Mouse (Mus musculus): ENCODE measurements around the gene Acoxl.

Gene Acoxl

GRCm38 (mm10) chr2:128038259-128038890 is 199.7 kb downstream of the Acoxl start:
- no peak for DNase-seq

DNA sequence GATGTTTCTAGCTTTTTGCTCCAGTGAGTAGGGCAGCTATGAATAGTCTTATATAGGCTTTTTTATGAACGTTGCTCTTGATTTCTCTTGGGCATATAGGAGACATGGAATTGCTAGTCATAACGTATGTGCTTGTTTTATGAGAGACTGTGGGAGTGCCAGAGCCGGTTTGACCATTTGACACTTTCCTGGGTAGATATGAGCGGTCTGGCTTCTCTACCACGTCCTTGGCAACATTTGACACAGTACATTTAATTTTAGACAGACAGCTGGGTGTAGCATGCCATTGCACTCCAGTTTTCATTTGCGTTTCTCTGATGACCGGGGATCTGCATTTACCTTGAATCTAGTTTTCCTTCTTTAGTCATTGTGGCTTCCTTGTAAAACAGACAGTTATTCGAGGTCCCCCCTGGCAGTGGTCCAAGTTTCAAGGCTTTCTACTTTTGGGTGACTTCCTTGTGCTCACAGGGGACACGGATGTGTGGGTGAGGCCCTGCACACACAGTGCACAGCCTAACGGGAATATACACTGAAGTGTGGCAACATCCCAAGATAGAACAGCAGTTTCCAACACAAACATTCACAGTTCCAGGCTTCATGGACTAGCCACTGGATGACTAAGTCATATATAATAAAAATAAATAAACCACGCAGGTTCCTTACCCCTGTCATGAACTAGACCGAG is 202.5 kb downstream of the Acoxl start:
- DNase-seq, result no peak

GRCm38 (mm10) chr2:128046454-128046853 is 207.8 kb downstream of the Acoxl start:
- no peak for DNase-seq

DNA sequence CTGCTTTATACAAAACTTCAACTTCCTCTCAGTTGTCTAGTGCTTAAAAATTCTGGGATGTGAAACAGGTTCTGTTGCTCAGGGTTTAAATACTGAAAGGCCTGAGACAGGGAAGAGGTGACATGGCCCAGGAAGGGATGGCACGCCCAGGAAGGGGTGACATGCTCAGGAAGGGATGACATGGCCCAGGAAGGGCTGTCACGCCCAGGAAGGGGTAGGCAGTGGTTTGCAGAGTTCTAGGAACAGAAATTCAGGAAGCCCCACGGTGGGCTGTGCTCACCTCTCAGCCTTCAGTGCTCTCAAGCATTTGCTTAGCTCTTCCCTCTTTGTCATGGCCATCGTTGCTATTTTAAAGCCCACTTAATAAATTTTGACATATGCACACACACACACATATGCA is 216.2 kb downstream of the Acoxl start:
- no peak for DNase-seq

DNA sequence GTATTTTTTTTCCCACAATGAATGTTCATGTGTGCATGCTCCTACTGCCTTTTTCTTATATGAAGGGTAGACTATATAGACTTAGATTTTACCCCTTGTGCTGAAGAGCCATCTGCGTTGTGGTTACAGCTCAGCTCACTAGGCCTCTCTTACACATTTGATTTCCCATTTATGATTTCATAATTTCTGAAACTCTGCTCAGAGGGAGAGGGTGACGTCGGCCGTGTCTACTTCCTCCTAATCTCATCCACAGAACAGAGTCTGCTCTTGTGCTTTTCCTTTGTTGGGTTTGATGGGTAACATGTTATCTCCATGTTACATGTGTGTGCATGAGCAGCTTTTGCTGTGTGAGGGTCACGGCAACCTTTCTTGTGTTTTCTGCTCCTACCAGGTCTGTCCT is 219.2 kb downstream of the Acoxl start:
- DNase-seq, result no peak

GRCm38 (mm10) chr2:128058627-128059026 is 220.0 kb downstream of the Acoxl start:
- DNase-seq, result no peak

- DNase-seq, result no peak
These were observed 221.5 kb downstream of the Acoxl start for GRCm38 (mm10) chr2:128060213-128060612.

- DNase-seq, result no peak
These were observed 222.1 kb downstream of the Acoxl start for GRCm38 (mm10) chr2:128060680-128061287.

GRCm38 (mm10) chr2:128061491-128061890 is 222.8 kb downstream of the Acoxl start:
- no peak for DNase-seq

DNA sequence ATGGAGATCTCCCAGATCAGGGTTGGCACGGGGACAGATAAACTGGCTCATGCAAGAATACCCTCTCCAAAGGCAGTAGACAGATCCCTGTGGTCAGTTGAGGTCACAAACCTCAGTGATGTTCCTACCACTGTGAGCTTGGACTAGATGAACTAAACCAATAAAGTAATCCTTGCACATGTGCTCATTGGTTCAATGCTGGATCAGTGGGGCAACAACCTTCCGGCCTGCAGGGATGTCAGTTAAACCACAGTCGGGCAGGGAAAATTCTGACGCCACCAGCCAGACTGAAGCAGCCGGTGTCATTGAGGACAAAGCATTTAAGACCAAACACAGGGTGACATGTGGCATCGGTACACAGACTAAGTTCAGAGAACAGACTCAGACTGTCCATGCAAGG is 224.1 kb downstream of the Acoxl start:
- no peak for DNase-seq

- DNase-seq, result no peak
These were observed 226.3 kb downstream of the Acoxl start for GRCm38 (mm10) chr2:128065013-128065412.

GRCm38 (mm10) chr2:128065576-128065975 is 226.9 kb downstream of the Acoxl start:
- DNase-seq, result no peak

DNA sequence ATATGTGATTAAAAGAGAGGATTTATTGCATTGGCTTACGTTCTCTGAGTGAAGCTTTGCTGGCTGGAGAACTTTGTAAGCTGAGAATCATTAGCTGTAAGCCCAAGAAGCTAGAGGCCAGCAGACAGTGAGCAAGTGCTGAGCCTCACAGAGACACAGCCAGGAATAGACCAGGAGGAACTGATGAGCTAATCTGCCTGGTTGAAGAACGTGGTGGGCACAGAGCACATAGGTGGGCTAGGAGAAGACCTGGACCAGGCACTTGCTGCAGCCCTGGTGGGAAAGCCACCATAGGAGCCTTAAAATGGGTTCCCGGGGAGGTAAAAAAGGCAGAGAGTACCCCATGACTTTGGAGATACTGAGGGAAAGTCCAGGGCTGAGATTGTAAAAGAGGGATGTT is 228.5 kb downstream of the Acoxl start:
- DNase-seq, result no peak

DNA sequence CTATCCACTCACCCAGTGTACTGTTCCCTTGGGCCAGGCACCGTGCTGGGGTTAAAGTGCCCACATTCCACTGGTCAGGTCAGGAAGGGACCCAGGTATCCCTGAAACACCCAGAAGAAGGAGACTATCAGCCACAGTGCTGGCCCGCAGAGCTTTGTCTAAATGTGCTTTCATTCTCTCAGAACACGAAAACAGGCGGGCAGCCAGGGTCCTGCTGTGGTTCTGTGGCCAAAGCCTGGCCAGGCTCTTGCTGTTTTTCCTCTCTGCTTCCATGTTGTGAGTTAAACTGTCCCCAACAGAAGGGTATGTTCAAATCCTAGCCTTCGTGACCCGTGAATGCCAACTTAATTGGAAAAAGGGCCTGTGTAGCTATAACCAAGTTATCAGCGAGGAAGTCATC is 228.9 kb downstream of the Acoxl start:
- no peak for DNase-seq

DNA sequence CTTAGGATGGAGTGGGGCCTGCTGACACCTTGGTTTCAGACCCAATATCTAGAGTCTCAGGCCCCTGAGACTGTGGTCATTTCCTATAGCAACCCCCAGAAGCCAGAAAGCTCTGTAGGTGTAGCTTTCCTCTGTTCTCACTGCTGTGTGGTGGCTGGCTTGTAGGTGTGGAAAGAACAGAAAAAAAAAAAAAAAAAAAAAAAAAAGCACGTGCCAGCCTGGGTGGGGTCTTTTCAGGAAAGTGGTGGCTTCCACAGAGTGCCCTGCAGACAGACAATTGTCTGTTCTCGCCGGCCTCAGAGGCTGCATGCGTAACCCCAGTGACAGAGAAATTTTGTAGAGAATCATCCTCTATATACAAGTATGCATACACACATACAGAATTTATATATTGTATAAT is 229.5 kb downstream of the Acoxl start:
- no peak for DNase-seq

DNA sequence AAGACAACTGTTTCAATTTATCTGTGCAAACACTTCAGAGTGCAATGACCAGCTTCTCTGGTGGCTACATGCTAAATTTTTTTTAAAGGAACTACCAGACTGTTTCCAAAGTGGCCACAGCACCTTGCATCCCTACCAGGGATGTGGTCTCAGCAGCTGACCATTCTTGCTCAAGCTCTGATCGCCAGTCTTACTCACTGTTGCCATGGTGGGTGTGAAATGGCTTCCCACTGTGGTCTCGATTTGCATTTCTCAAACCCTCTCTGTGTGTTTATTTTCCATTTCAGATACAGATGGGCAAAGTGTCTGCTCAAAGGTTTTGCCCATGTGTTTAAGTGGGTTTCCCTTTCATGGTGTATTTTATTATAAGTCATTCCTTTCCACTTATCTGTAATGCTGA is 230.3 kb downstream of the Acoxl start:
- no peak for DNase-seq

DNA sequence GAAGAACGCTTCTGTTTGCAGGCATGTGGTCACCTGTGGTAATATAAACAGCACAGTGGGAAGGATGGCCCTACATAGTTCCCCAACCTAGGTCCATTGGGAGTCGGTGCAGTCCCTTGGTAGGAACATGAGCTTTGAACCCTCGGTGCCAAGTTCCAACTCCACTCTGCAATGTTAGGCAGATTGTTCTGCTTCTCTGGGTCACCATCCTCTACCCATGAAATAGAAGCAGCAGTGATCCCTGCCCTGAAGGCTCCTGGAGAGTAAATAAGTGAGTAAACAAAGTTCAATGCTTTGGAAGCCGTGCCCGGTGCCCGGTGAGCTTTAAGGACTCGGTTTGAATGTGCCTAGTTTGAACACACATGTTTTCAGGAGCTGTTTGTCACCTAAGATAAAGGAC is 233.1 kb downstream of the Acoxl start:
- DNase-seq, result no peak

DNA sequence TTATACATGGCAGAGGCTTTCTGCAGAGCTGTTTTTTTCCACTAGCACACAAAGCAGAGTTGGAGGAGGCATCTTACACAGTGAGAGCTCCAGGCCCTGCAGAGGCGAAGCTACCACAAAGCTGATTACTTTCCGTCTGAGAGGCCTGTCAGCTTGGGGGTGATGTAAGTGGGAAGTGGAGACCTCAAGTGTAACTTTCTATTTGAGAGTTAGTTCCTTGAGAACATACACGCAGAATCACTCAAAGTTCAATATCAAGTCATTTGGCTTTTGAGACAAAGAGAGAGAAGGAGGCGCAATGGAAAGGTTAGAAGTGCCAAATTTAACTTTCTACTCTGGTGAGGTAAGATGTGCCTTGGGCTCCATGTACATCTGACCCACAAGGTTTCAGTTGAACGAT is 234.3 kb downstream of the Acoxl start:
- DNase-seq, result no peak

DNA sequence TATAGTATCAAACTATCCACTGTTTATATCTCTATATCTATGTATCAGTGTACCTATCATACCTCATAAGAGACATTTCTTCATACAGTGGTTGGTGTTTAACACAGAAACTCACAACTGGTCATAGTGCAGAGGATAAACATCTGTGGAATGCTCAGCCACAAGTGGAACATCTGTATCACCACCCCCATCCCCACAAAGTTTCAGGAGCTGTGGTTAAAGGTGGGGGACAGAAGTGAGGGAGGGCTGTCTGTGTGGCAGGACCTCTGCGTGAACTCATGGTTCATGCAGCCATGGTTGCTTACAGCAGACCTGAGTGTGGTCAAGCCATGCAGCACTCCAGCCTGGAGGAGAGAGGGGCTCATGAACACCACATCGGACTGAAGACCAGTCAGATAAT is 234.9 kb downstream of the Acoxl start:
- no peak for DNase-seq

DNA sequence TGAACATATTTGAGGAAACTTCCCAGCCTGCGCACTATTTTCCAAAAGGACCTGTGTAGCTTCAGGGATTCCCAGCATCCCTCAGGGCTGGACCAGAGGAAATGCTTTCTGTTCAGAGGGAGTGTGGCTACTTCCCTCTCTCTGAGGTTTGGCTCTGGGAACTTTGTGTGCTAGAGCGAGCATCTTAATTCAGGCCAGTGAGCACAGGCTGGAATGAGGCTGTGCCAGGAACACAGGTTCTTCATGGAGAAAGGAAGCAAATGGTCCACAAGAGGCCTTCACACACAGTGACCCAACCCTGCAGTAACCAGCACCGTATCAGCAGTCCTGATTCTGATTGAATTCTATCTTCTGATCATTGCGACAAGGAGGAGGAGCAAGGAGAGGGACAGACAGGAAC is 238.3 kb downstream of the Acoxl start:
- DNase-seq, result no peak

DNA sequence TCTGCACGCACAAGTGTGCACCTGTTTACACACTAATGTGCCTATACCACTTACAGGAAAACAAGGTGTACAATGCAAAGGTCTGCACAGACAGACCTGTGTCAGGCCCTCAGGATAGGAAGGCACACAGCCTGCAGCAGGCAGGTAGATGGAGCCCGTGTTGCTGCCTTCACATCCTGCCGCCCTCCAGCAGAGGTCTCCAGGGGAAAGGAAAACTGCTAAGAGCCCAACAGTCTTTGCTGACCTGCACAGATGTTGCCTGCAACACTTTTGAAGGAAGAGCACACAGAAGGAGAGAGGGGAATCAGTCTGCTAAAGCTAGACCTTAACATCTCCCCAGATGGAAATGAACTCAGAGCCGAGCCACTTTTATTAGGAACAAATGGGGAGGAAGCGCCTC is 240.2 kb downstream of the Acoxl start:
- DNase-seq, result no peak

DNA sequence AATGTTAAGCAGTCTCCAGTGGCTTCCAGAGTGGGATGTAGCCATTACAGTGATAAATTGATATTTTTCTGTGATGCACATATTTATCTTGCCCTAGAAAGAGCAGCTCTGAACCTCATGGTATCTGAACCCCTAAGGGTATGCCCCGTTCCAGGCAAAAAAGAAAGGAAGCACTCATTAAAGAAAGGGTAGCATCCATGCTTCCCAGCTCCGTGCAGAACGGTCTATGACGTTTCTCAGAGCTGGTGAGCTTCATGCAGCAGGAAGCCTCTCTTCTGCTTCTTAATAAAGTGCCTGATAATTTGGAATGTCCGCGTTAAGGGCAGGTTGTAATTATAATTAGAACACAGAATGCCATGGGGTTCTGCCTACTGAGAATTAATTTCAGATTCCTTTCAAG is 240.6 kb downstream of the Acoxl start:
- no peak for DNase-seq

DNA sequence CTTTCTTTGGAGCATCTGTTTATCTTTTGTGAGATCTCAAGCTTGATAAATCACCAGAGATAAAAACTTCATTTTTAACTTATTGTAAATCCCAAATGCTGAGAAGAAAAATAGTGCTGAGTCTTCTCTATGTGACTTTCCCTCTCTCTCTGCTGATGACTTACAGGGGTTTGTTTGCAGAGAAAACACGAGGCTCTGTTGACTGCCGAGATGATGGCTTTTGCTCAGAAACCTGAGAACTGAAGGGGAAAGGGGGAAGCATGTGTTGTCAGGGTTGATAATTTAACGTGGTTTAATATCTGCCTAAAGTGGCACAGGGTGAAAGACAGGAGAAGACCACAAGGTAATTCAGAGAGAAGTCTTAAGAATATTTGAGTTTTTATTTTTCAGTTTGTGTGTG is 245.2 kb downstream of the Acoxl start:
- no peak for DNase-seq

- DNase-seq, result no peak
These were observed 245.9 kb downstream of the Acoxl start for GRCm38 (mm10) chr2:128084607-128085006.

DNA sequence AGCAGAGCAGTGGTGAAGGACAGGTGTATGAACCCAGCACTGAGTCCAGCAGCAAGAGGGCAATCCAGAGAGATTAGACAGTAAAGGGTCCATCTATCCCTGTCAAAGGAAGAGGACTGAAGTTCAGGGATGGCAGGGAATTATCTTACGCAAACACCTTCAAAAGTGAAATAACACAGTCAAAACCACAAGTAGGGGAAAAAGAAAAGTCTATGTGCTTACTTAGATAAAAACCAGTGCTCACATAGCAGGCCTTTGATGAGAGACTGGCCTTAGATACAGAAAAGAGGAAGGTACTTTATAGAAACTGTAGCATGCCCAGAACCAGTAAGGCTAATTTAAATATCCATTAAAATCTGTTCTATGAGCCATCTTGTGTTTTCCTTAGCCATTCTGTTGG is 246.8 kb downstream of the Acoxl start:
- no peak for DNase-seq

Measured in lung, postnatal 14 days (tissue).